Mouse (Mus musculus) CH12.LX (cell line): ENCODE data around the gene Zfp94. TPM values are rescaled to one million over a fixed set of nuclear protein-coding genes. Genes with fewer than 3 reads are reported as not detected.
A peak's percentile ranks its signal among the peaks of the same experiment; 100 is the strongest.

Experiments
- DNase-seq: peaks from one replicate; pipeline ENCODE4 v3.0.0-alpha.2; 2013; ENCODE audit errors: extremely low read depth
- H3K27ac ChIP-seq: 2 replicates; pipeline ENCODE4 v1.5.1; 2012; ENCODE audit warnings: low read depth, mild to moderate bottlenecking, control low read depth, moderate library complexity; ENCODE audit not compliant: insufficient read depth
- H3K27me3 ChIP-seq: replicated peaks from 2 replicates; pipeline ENCODE3; 2012; ENCODE audit warnings: inconsistent platforms
- H3K36me3 ChIP-seq, 2 experiments: replicated peaks in 1 of 2; 2 replicates each; pipeline versions ENCODE3 to v1.6.1; 2012; ENCODE audit warnings: inconsistent platforms in 1 of 2, low read length in 1 of 2, mild to moderate bottlenecking in 1 of 2, mixed read lengths in 1 of 2, moderate library complexity in 1 of 2; ENCODE audit not compliant: control insufficient read depth in 1 of 2, insufficient read depth in 1 of 2
- H3K4me1 ChIP-seq, 2 experiments: 2 replicates each; pipeline ENCODE4 v1.6.1; 2012; ENCODE audit warnings: inconsistent platforms in 1 of 2, moderate library complexity in 1 of 2; ENCODE audit not compliant: insufficient read depth in 2 of 2, control insufficient read depth in 1 of 2
- H3K4me2 ChIP-seq: 2 replicates; pipeline ENCODE4 v1.6.1; 2012; ENCODE audit warnings: low read depth, mild to moderate bottlenecking, control low read depth; ENCODE audit not compliant: poor library complexity, insufficient read depth, severe bottlenecking
- H3K4me3 ChIP-seq, 3 experiments: fragments of 150-350 bp in 1 of 3; sonication (generic) in 1 of 3; replicated peaks in 1 of 3; 2 replicates each; pipeline versions ENCODE3 to v1.5.1; 2011 to 2012; ENCODE audit warnings: low read depth in 2 of 3, low read length in 2 of 3, mild to moderate bottlenecking in 2 of 3, moderate library complexity in 2 of 3, control low read depth in 1 of 3, improper control_type of control experiment in 1 of 3, inconsistent platforms in 1 of 3, mixed read lengths in 1 of 3; ENCODE audit not compliant: poor library complexity in 1 of 3
- H3K79me2 ChIP-seq: replicated peaks from 2 replicates; pipeline ENCODE4 v1.6.1; 2012; ENCODE audit warnings: mild to moderate bottlenecking, moderate library complexity; ENCODE audit not compliant: control insufficient read depth, poor library complexity, insufficient read depth, severe bottlenecking; ENCODE audit errors: extremely low read depth
- H3K9ac ChIP-seq: 2 replicates; pipeline ENCODE4 v1.6.1; 2012; ENCODE audit warnings: low read depth, mild to moderate bottlenecking, control low read depth, moderate library complexity; ENCODE audit not compliant: insufficient read depth
- H3K9me3 ChIP-seq: replicated peaks from 2 replicates; pipeline ENCODE3; 2012; ENCODE audit warnings: low read length, inconsistent platforms, mixed read lengths
- CHD1 ChIP-seq: IDR thresholded peaks from 2 replicates; pipeline ENCODE4 v1.6.1; 2012; ENCODE audit warnings: low read depth, low read length, improper control_type of control experiment, inconsistent platforms
- CHD2 ChIP-seq: IDR thresholded peaks from 2 replicates; pipeline ENCODE4 v1.6.1; 2011; ENCODE audit warnings: low read length, improper control_type of control experiment
- CTCF ChIP-seq, 2 experiments: IDR thresholded peaks in 1 of 2; conservative IDR thresholded peaks in 1 of 2; 2 replicates each; pipeline ENCODE4 v1.5.1; 2011 to 2012; ENCODE audit warnings: low read depth in 2 of 2, low read length in 2 of 2, improper control_type of control experiment in 1 of 2, inconsistent platforms in 1 of 2, mild to moderate bottlenecking in 1 of 2, moderate library complexity in 1 of 2
- EP300 ChIP-seq: IDR thresholded peaks from 2 replicates; pipeline ENCODE4 v1.6.1; 2011; ENCODE audit warnings: low read length, improper control_type of control experiment
- HCFC1 ChIP-seq: IDR thresholded peaks from 2 replicates; pipeline ENCODE4 v1.6.1; 2012; ENCODE audit warnings: low read depth, mild to moderate bottlenecking, inconsistent platforms, low read length, improper control_type of control experiment
- MAFK ChIP-seq: IDR thresholded peaks from 2 replicates; pipeline ENCODE4 v1.6.1; 2011; ENCODE audit warnings: low read length, improper control_type of control experiment; ENCODE audit not compliant: insufficient replicate concordance
- MAZ ChIP-seq: IDR thresholded peaks from 2 replicates; pipeline ENCODE4 v1.6.1; 2012; ENCODE audit warnings: low read depth, mild to moderate bottlenecking, inconsistent platforms, low read length, improper control_type of control experiment, moderate library complexity
- MEF2A ChIP-seq: IDR thresholded peaks from 2 replicates; pipeline ENCODE4 v1.6.1; 2014; ENCODE audit warnings: low read depth, mild to moderate bottlenecking, inconsistent platforms, low read length, improper control_type of control experiment, borderline replicate concordance
- PAX5 ChIP-seq: IDR thresholded peaks from 2 replicates; pipeline ENCODE4 v1.6.1; 2012; ENCODE audit warnings: low read length, inconsistent platforms, mixed read lengths
- POLR2A ChIP-seq: IDR thresholded peaks from 2 replicates; pipeline ENCODE4 v1.6.1; 2011; ENCODE audit warnings: low read depth, mild to moderate bottlenecking, improper control_type of control experiment, low read length
- RAD21 ChIP-seq: IDR thresholded peaks from 2 replicates; pipeline ENCODE4 v1.6.1; 2011; ENCODE audit warnings: low read depth, mild to moderate bottlenecking, low read length, improper control_type of control experiment, moderate library complexity
- RCOR1 ChIP-seq: conservative IDR thresholded peaks from 2 replicates; pipeline ENCODE4 v1.6.1; 2012; ENCODE audit warnings: low read depth, mild to moderate bottlenecking, inconsistent platforms, low read length, improper control_type of control experiment
- SIN3A ChIP-seq: IDR thresholded peaks from 2 replicates; pipeline ENCODE4 v1.6.1; 2012; ENCODE audit warnings: low read length, improper control_type of control experiment, inconsistent platforms
- UBTF ChIP-seq: IDR thresholded peaks from 2 replicates; pipeline ENCODE4 v1.6.1; 2012; ENCODE audit warnings: low read depth, mild to moderate bottlenecking, inconsistent platforms, low read length, improper control_type of control experiment, moderate library complexity
- USF1 ChIP-seq: IDR thresholded peaks from 2 replicates; pipeline ENCODE4 v1.6.1; 2014; ENCODE audit warnings: low read depth, mild to moderate bottlenecking, inconsistent platforms, low read length, improper control_type of control experiment
- ZC3H11A ChIP-seq: IDR thresholded peaks from 2 replicates; pipeline ENCODE4 v1.6.1; 2012; ENCODE audit warnings: low read depth, mild to moderate bottlenecking, inconsistent platforms, low read length, improper control_type of control experiment
- dilution Hi-C: fragments of 300-500 bp; cut with MboI; formaldehyde crosslinking; loops from 2 replicates; pipeline ENCODE4 v1.14.3; 2020; ENCODE audit warnings: low sequenced_read_pairs; ENCODE audit not compliant: extremely low pct_unique_long_range_greater_than_20kb, extremely low pct_ligation_motif_present
- in situ Hi-C: fragments of 300-500 bp; cut with MboI; formaldehyde crosslinking; loops from 3 replicates; pipeline ENCODE4 v1.14.3; 2019; ENCODE audit warnings: low sequenced_read_pairs, low pct_ligation_motif_present, low pct_unique_long_range_greater_than_20kb, mixed read lengths
- polyA plus RNA-seq: library from polyadenylated mRNA; unstranded; fragments of >175 nt; gene quantifications from 2 replicates; pipeline ENCODE4 v1.2.1, GENCODE M21; 2012; ENCODE audit warnings: low read depth; ENCODE audit not compliant: insufficient read length
- total RNA-seq, 2 experiments: library from RNA; depleted of rRNA; stranded (reverse); fragments of 300-350 nt in 1 of 2; fragments of >200 nt in 1 of 2; gene quantifications; 2 replicates each; pipeline ENCODE4 v1.2.3; 2012 to 2014

Gene Zfp94
- total and polyA plus RNA-seq, 3 experiments, result 3.3 to 6.0 (median 4.5) TPM

GRCm38 (mm10) chr7:24288512-24288911 lies 28.0 kb downstream of the Zfp94 start:
- H3K36me3 ChIP-seq, result peaks cover 9 to 33% of the 10 kb centered on the region in 2 experiments
- no peaks in the 10 kb centered on the region for H3K79me2 ChIP-seq
- peaks cover 0 to 5% of the 10 kb centered on the region in 2 experiments; a peak in 1 of 4 replicates for H3K4me1 ChIP-seq
- H3K27ac ChIP-seq, result no peak overlapping the region
- no peaks in the 10 kb centered on the region for H3K27me3 ChIP-seq
- in situ Hi-C loops, result no loop called here
- no peak overlapping the region for H3K4me3 ChIP-seq
- H3K9ac ChIP-seq, result no peak overlapping the region
- H3K4me2 ChIP-seq, result no peak overlapping the region
- no peak for TF ChIP-seq PAX5
- TF ChIP-seq CHD2, result no peak
- no peak for TF ChIP-seq MAFK
- no peak for TF ChIP-seq SIN3A
- TF ChIP-seq CHD1, result no peak
- TF ChIP-seq RCOR1, result no peak
- TF ChIP-seq USF1, result no peak
- no peak for TF ChIP-seq EP300
- no peak for TF ChIP-seq UBTF
- TF ChIP-seq RAD21, result no peak
- TF ChIP-seq MEF2A, result no peak
- TF ChIP-seq POLR2A, result no peak
- TF ChIP-seq MAZ, result no peak
- TF ChIP-seq HCFC1, result no peak
- TF ChIP-seq ZC3H11A, result no peak
- dilution Hi-C loops, result no loop called here
- no peak for DNase-seq
- H3K9me3 ChIP-seq, result no peaks in the 10 kb centered on the region

- Histone ChIP-seq H3K27me3 (peaks cover 3% of the 10 kb centered on the region), H3K9ac (no peak overlapping the region), H3K79me2 (no peaks in the 10 kb centered on the region), H3K27ac (no peak overlapping the region), H3K4me2 (no peak overlapping the region), H3K9me3 (no peaks in the 10 kb centered on the region), H3K4me3 (no peak overlapping the region), H3K36me3 (peaks cover 9 to 28% of the 10 kb centered on the region in 2 experiments), H3K4me1 (peaks cover 0 to 5% of the 10 kb centered on the region in 2 experiments; a peak in 1 of 4 replicates)
- dilution Hi-C loops (no loop called here), in situ Hi-C loops (no loop called here)
- DNase-seq, result no peak
- no peak for TF ChIP-seq HCFC1
- peak in 1 of 2 experiments; percentile 5; a peak in 1 of 4 replicates for TF ChIP-seq CTCF (conservative IDR thresholded peaks at IDR 0.05 in 1 of 2, IDR thresholded peaks at IDR 0.05 in 1 of 2; ENCODE audit: low read depth in 2 of 2, low read length in 2 of 2)
Measured at GRCm38 (mm10) chr7:24287670-24288069, 28.8 kb downstream of the Zfp94 start.
